Mouse (Mus musculus) liver, embryonic 11.5 days (tissue): ENCODE results near the gene Pex6. TPM values are rescaled to one million over a fixed set of nuclear protein-coding genes. Genes with fewer than 3 reads are reported as not detected.
A peak's percentile ranks its signal among the peaks of the same experiment; 100 is the strongest.

ENCODE experiments used
- ATAC-seq: fragments of 200-750 bp; cut with Nextera tagmentation; replicated peaks from 2 replicates; pipeline ENCODE4 v1.8.0; 2017; ENCODE audit warnings: moderate number of reproducible peaks, mild to moderate bottlenecking, moderate TSS enrichment, moderate library complexity; ENCODE audit not compliant: low FRiP score
- DNase-seq: peaks from one replicate; pipeline ENCODE4 v3.0.0-alpha.2; 2017; ENCODE audit warnings: low spot score
- H3K27ac ChIP-seq: fragments of 300-500 bp; sonication (generic); 2 replicates; pipeline ENCODE4 v1.5.1; 2014; ENCODE audit warnings: mild to moderate bottlenecking, low read depth, low read length, control low read depth
- H3K27me3 ChIP-seq: fragments of 300-500 bp; sonication (generic); replicated peaks from 2 replicates; pipeline ENCODE4 v1.6.1; 2014; ENCODE audit warnings: low read length, mixed read lengths; ENCODE audit not compliant: control insufficient read depth, insufficient read depth
- H3K36me3 ChIP-seq: fragments of 300-500 bp; sonication (generic); 2 replicates; pipeline ENCODE4 v1.6.1; 2014; ENCODE audit warnings: mild to moderate bottlenecking, low read length, moderate library complexity, mixed read lengths; ENCODE audit not compliant: control insufficient read depth, insufficient read depth
- H3K4me1 ChIP-seq: fragments of 300-500 bp; sonication (generic); replicated peaks from 2 replicates; pipeline ENCODE4 v1.6.1; 2014; ENCODE audit warnings: low read length, mixed read lengths; ENCODE audit not compliant: control insufficient read depth, insufficient read depth
- H3K4me2 ChIP-seq: fragments of 300-500 bp; sonication (generic); 2 replicates; pipeline ENCODE4 v1.6.1; 2014; ENCODE audit warnings: mild to moderate bottlenecking, control low read depth, moderate library complexity
- H3K4me3 ChIP-seq: fragments of 300-500 bp; sonication (generic); 2 replicates; pipeline ENCODE4 v1.5.1; 2014; ENCODE audit warnings: low read depth, low read length, control low read depth
- H3K9ac ChIP-seq: fragments of 300-500 bp; sonication (generic); 2 replicates; pipeline ENCODE4 v1.6.1; 2014; ENCODE audit warnings: low read depth, low read length, control low read depth
- H3K9me3 ChIP-seq: fragments of 300-500 bp; sonication (generic); 2 replicates; pipeline ENCODE4 v1.6.1; 2016; ENCODE audit warnings: low read length, inconsistent platforms, mixed read lengths; ENCODE audit not compliant: control insufficient read depth
- WGBS: fragments of 180-500 bp; shearing (Covaris S2); extraction: QIAGEN DNeasy Blood & Tissue Kit; methylation state at CpG from one replicate; pipeline ENCODE4 v1.1.7; 2014; 5-methylcytosine and 5-hydroxymethylcytosine counted together
- polyA plus RNA-seq: library from polyadenylated mRNA; unstranded; fragments of >200 nt; fragmentation: Nextera tagmentation; extraction: Ambion mirVana; gene quantifications from 2 replicates; pipeline ENCODE4 v1.2.1, GENCODE M21; 2014

Pex6 gene
- polyA plus RNA-seq, 1 experiment from 2014 or later: 19.9 TPM

DNA sequence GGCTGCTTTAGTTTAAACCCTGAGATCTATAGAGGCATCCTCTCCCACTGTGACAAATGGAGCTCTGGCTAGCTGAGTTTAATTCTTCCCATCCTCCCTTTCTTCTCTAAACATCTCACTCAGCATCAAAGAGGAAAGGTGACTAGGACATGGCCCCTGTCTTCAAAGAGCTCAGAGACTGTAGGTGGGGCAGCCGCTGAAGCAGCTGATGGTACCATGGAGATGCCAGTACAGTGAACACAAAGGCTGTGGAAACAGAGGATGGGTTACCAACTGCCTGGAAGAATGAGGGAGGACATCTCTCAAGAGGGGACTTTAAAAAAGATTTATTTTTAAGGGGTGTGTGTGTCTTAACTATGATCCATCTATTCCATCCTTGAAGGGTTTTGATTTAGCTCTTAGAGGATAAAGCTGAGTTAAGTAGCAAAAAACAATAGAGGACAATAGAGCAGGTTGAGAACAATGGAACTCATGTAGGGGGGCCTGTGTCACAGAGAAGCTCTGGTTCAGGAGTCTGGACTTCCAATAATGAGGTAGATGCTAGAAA lies 16.7 kb upstream of the Pex6 start:
- Histone ChIP-seq H3K4me1 (peaks cover 5% of the 10 kb centered on the region; the same call in 1 of the 2 replicates), H3K27ac (no peak overlapping the region)
- 79% methylated on average over 1 of the region's 1 CpGs for WGBS

DNA sequence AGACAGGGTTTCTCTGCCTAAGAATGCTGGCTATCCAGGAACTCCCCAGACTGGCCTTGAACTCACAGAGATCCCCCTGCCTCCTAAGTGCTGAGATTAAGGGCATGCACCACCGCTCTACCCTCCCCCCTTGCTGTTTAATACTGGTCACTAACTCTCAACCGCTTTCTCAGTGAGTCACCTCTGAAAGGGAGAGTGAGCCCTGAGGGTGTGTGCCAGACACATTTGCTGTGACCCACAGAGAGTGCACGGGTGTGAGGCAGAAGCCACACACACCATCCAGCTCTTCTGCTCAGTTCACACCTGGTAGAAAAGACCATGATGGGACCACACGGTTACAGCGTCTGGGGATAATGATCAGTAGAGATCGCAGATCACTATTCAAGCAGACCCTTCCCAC lies 12.7 kb upstream of the Pex6 start:
- 84% methylated on average over 6 of the region's 6 CpGs for WGBS
- Histone ChIP-seq H3K9ac (no peak overlapping the region), H3K9me3 (no peaks in the 10 kb centered on the region), H3K4me1 (peaks cover 15% of the 10 kb centered on the region), H3K4me3 (no peak overlapping the region), H3K27ac (no peak overlapping the region), H3K27me3 (no peaks in the 10 kb centered on the region), H3K4me2 (no peak overlapping the region), H3K36me3 (peaks cover 10% of the 10 kb centered on the region; the same call in 1 of the 2 replicates)
- ATAC-seq (no peak), DNase-seq (no peak)

More for the DNA sequence above, 16.7 kb upstream of the Pex6 start:
- Histone ChIP-seq H3K9ac (no peak overlapping the region), H3K9me3 (no peaks in the 10 kb centered on the region), H3K36me3 (peaks cover 10% of the 10 kb centered on the region; the same call in 1 of the 2 replicates), H3K27me3 (no peaks in the 10 kb centered on the region), H3K4me2 (no peak overlapping the region), H3K4me3 (no peak overlapping the region)
- DNase-seq (no peak), ATAC-seq (no peak)

DNA sequence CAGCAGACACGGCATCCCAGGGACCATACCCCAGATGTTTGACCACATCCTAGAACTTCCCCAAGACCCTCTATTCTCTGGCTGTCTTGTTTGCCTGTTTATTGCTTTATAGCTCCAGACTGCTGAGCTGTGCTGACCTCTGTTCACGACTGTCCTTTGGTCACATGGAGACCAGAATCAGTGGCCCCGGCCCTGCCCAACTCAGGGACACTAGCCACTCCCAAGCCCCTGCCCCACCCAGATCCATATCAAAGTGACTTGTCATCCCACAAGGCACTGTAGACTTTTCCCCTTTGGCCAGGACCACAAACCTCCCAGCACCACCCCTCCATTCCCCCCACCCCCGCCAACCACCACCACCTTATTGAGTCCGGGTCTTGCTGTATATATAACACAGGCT lies 12.0 kb upstream of the Pex6 start:
- Histone ChIP-seq H3K4me3 (no peak overlapping the region), H3K27ac (no peak overlapping the region), H3K4me1 (peaks cover 21% of the 10 kb centered on the region), H3K9me3 (no peaks in the 10 kb centered on the region), H3K9ac (no peak overlapping the region; the same call in 1 of the 2 replicates), H3K27me3 (no peaks in the 10 kb centered on the region), H3K4me2 (no peak overlapping the region), H3K36me3 (peaks cover 10% of the 10 kb centered on the region; the same call in 1 of the 2 replicates)
- 64% methylated on average over 5 of the region's 5 CpGs for WGBS
- ATAC-seq: no peak
- DNase-seq: no peak

DNA sequence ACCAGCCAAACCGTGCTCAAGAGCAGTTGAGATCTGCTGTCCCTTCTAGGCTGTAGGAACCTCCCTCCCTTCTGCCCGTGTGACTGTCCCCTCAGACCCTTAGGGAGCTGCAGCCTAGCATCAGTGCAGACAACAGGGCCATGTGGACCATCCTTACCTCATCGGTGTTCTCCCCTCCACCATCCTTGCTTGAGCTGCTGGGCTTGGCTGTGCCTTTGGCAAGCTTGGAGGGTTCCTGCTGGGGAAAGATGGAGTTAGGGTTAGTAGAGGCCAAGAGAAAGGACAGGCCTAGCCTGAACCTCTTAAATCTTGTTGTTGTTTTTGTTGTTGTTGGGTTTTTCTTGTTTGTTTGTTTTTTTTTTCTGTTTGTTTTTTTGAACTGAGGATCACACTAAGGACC lies 11.4 kb upstream of the Pex6 start:
- Histone ChIP-seq H3K27ac (no peak overlapping the region), H3K27me3 (no peaks in the 10 kb centered on the region), H3K4me1 (peaks cover 21% of the 10 kb centered on the region), H3K9me3 (no peaks in the 10 kb centered on the region), H3K4me2 (no peak overlapping the region), H3K36me3 (peaks cover 10% of the 10 kb centered on the region; the same call in 1 of the 2 replicates), H3K4me3 (no peak overlapping the region), H3K9ac (no peak overlapping the region)
- DNase-seq (no peak), ATAC-seq (no peak)
- 84% methylated on average over 3 of the region's 3 CpGs for WGBS

DNA sequence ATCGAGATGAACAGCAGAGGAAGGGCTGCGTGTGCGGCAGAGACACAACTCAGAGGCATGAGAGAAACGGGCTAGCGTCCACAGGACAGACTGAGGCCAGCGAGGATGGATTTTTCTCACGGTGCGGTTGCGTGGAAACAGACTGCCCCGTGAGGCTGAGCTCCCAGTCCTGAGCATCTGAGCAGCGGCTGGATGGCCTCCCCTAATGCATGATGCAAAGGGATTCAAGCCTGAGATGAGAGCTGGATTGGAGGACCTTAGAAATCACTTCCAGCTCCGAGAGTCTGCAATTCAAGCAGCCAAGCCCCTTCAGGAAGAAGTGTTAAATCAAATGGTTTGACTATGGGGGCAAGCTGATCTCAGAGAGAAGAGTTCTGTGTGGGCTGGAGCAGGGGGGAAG lies 9.8 kb upstream of the Pex6 start:
- WGBS: 82% methylated on average over 12 of the region's 12 CpGs
- Histone ChIP-seq H3K36me3 (peaks cover 10% of the 10 kb centered on the region; the same call in 1 of the 2 replicates), H3K9ac (no peak overlapping the region), H3K4me3 (no peak overlapping the region), H3K27me3 (no peaks in the 10 kb centered on the region), H3K9me3 (no peaks in the 10 kb centered on the region), H3K4me1 (peaks cover 23% of the 10 kb centered on the region), H3K27ac (no peak overlapping the region), H3K4me2 (no peak overlapping the region)
- no peak for DNase-seq
- ATAC-seq: no peak

DNA sequence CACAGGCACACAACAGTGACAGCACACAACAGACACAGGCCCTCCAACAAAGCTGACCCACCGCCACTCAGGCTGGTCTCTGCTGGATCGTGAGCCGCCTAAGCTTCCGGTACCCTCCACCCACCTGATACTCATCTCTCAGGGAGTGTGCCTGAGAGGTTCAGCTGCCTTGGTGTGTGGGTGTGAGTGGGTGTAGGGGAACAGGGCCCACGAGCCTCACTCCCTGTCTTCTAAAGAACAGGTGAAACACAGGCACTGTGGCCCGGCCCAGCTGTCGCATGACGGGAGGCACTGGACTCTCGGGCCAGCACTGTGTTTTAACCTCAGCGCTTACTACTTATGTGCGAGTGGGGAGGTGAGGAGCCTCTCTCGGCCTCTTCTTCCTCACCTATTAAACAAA lies 9.2 kb upstream of the Pex6 start:
- Histone ChIP-seq H3K4me1 (peaks cover 23% of the 10 kb centered on the region), H3K4me2 (no peak overlapping the region), H3K27me3 (no peaks in the 10 kb centered on the region), H3K9me3 (no peaks in the 10 kb centered on the region), H3K27ac (no peak overlapping the region), H3K9ac (0 out of 2 replicates have a peak overlapping the region, but pooled peaks have one; percentile 11), H3K4me3 (no peak overlapping the region), H3K36me3 (peaks cover 10% of the 10 kb centered on the region; the same call in 1 of the 2 replicates)
- ATAC-seq (no peak), DNase-seq (no peak)
- WGBS: 78% methylated on average over 12 of the region's 12 CpGs

DNA sequence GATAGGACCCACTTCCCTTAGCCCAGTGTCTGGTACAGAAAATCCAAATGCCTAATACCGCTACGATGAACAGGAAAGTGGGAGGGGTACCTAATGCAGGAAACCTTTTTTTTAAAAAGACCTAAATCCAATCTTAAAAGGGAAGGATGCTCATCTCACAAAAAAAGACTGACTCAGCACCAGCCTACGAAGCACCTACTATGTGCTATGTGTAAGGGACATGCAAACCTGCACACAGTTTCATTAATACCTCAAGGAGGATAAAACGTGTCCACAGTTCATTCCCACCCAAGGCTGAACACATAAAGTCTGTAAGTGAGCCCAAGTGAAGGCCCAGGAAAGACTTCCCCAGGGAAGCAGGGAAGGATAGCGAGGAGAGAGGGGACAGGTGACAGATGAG lies 8.8 kb upstream of the Pex6 start:
- peaks cover 23% of the 10 kb centered on the region for H3K4me1 ChIP-seq
- 83% methylated on average over 5 of the region's 5 CpGs for WGBS

DNA sequence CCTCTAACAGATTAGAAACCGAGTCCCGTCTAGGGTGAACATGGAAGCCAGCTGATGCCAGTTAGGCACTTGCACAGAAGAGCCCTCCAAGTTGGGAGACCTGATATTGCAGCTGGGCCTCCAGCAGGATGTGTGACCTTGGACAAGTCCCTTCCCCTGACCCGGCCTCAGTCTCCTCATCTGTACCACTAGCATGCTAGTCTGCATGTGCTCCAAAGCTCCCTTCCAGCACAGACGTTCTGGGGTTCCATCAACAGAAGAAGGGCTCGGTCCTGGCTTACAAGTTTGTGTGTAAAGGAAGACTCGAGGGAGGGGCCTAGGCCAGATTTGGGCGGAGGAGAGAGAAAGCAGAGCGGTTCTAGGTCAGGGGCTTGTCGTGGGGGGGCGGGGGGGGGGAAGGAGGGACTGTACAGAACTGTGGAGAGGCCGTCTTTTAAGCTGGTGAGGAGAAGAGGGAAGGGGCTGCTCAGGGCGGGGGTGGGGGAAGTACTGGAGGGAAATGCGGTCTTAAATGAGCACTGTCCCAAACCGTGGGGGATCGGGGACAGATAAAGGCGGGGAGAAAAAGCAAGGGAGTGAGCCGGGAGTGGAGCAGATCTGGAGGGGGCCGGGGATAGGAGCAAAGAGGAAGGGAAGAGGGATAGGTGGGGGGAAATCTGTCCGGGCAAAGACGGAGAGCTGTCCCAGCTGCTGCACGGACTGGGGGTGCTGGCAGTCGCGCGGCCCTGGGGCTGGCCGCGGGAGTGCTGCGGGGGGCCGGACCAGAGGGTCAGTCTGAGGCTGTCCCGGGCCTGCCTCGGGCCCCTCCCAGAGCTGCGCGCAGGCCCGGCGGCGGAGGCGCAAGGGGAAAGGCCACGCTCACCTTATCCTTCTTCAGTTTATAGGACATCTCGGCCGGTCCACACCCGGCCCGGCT lies 7.0 kb upstream of the Pex6 start:
- Histone ChIP-seq H3K4me3 (peak overlapping the region; percentile 76), H3K27ac (peak overlapping the region; percentile 57), H3K27me3 (no peaks in the 10 kb centered on the region), H3K9ac (peak overlapping the region; percentile 74), H3K9me3 (no peaks in the 10 kb centered on the region), H3K36me3 (peaks cover 5% of the 10 kb centered on the region; the same call in 1 of the 2 replicates), H3K4me2 (peak overlapping the region; percentile 82), H3K4me1 (peaks cover 23% of the 10 kb centered on the region)
- DNase-seq (peak; percentile 47), ATAC-seq (peak; percentile 63)
- 3% methylated on average over 40 of the region's 41 CpGs for WGBS

More for the DNA sequence above, 8.8 kb upstream of the Pex6 start:
- Histone ChIP-seq H3K4me3 (0 out of 2 replicates have a peak overlapping the region, but pooled peaks have one; percentile 76), H3K27ac (no peak overlapping the region), H3K36me3 (peaks cover 10% of the 10 kb centered on the region; the same call in 1 of the 2 replicates), H3K9me3 (no peaks in the 10 kb centered on the region), H3K27me3 (no peaks in the 10 kb centered on the region), H3K9ac (peak overlapping the region; percentile 74; the same call in 1 of the 2 replicates), H3K4me2 (peak overlapping the region; percentile 82)
- ATAC-seq: no peak
- no peak for DNase-seq
